Mouse (Mus musculus) bone marrow, adult 2 months (tissue): ENCODE data around the gene Fn3krp.

Experiments
- CTCF ChIP-seq: fragments of 200-500 bp; IDR thresholded peaks from 2 replicates; pipeline ENCODE4 v1.5.1; 2011; ENCODE audit warnings: low read length, control low read depth; ENCODE audit not compliant: control insufficient read depth, insufficient read depth
- POLR2A ChIP-seq: fragments of 200-500 bp; IDR thresholded peaks from 2 replicates; pipeline ENCODE4 v1.6.1; 2011; ENCODE audit warnings: low read depth, mild to moderate bottlenecking, control low read depth, low read length, borderline replicate concordance; ENCODE audit not compliant: control insufficient read depth

DNA sequence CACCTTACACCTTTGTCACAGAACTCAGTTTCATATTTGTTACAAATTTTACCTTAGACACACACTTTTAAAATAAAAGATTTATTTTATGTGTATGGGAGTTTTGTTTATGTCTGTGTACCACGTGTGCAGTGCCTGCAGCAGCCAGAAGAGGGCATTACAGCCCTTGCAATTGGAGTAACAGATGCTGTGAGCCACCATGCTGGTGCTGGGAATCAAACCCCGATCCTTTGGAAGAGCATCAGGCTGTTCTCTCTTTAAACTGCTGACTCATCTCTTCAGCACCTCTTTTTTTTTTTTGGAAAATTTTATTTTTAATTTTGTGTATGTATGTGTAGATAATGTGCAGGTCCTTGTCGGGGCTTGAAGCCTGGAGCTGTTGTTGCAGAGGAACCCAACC, 36.7 kb downstream of the Fn3krp start:
- TF ChIP-seq CTCF (no peak), POLR2A (no peak)
